ENCODE assay signal across 15 mouse cellular contexts in the genomic region with DNA sequence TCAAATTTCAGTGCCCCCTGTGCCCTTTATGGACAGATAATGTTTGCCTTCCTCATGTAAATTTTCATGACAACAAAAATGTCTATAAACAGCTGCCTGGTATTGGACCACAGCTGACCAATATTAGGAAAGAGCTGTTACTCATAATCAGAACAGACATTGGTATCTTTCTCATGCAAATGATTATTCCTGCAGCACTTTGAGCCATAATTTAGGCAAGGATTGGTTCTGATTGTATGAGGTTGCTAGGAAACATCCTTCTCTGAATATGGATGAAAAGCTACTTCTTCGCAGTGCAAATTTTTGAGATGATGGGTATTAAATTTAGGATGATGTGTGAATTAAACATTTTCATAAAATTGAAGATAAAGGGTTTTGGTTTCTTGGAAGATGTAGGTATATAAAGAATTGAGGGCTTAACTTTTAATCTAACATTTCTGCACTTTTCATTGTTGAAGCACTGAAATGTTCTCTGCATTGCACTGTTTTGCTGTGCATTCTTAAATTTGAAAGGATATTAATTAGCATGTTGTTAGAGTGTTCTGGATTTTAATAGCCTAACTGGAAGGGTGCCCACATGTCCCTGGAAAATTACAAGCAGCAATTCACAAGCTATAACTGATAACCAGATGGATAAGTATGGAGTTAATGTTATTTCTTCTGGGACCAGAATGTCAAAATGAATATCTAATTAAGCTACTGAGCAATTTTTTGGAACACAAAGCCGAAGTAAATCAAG.
DNase-seq lines count a peak whose midpoint lies in the region; ATAC-seq lines count a peak whose summit lies in the region.
"Had no signal": no experiment of that assay in that cellular context is flagged by ENCODE, and none has a peak within 500 bp of the region (broad histone marks: within the 10 kb centered on the region; RNA-seq: fewer than 3 reads in every experiment).

No protein-coding gene starts in this region.

- peak; percentile 75 for ATAC-seq in neural tube, embryonic 12.5 days (ENCODE audit: low FRiP score, low read depth)
- ATAC-seq in forebrain, embryonic 15.5 days (replicated peaks), result peak; percentile 89
- ATAC-seq: CD4-positive, CD25-positive, alpha-beta regulatory T cell, adult 4 months; lung, postnatal 0 days; Patski had no signal

- intact Hi-C loops in gastrocnemius, postnatal 14 days (cut with DNase I; ENCODE audit: low total_unique reads), result no loop called here

- H3K4me3 ChIP-seq in neural tube, embryonic 12.5 days, result no peak overlapping the region
- H3K4me3 ChIP-seq in forebrain, embryonic 15.5 days, result no peak overlapping the region
- H3K4me3 ChIP-seq: erythroblast, embryonic 14.5 days had no signal

- H3K27ac ChIP-seq in neural tube, embryonic 12.5 days, result no peak overlapping the region
- peak overlapping the region; percentile 94 for H3K27ac ChIP-seq in forebrain, embryonic 15.5 days (replicated peaks)

- no peaks in the 10 kb centered on the region for H3K27me3 ChIP-seq in neural tube, embryonic 12.5 days (replicated peaks)
- H3K27me3 ChIP-seq in forebrain, embryonic 15.5 days, result no peaks in the 10 kb centered on the region
- H3K27me3 ChIP-seq: Patski had no signal

- DNase-seq in neural tube, embryonic 10.5 days (ENCODE audit: extremely low spot score, low spot score), result no peak
- DNase-seq in layer of hippocampus, adult 8-10 months (ENCODE audit: low spot score in 2 of 2), result peak; percentile 30 to 47
- peak; percentile 36 for DNase-seq in telencephalon, adult 2 months (ENCODE audit: low read depth, low spot score)
- DNase-seq in gastrocnemius, postnatal 14 days, result no peak
- no peak for DNase-seq in kidney, adult 8-10 months
- DNase-seq: adrenal gland, adult 8-10 months; gastrocnemius, postnatal 36 days; kidney, adult 18-20 months; thymus, postnatal 4 days had no signal

- no peaks in the 10 kb centered on the region for H3K9me3 ChIP-seq in neural tube, embryonic 12.5 days
- H3K9me3 ChIP-seq in forebrain, embryonic 15.5 days, result no peaks in the 10 kb centered on the region

- no peaks in the 10 kb centered on the region for H3K4me1 ChIP-seq in neural tube, embryonic 12.5 days
- H3K4me1 ChIP-seq in forebrain, embryonic 15.5 days, result peaks cover 12% of the 10 kb centered on the region

- WGBS in neural tube, embryonic 12.5 days, result 55% methylated on average over 2 of the region's 2 CpGs
- WGBS in forebrain, embryonic 15.5 days, result 15% methylated on average over 2 of the region's 2 CpGs

- no peaks in the 10 kb centered on the region for H3K36me3 ChIP-seq in neural tube, embryonic 12.5 days
- H3K36me3 ChIP-seq in forebrain, embryonic 15.5 days, result no peaks in the 10 kb centered on the region

- H3K4me2 ChIP-seq in neural tube, embryonic 12.5 days (replicated peaks), result no peak overlapping the region
- H3K4me2 ChIP-seq in forebrain, embryonic 15.5 days (replicated peaks), result no peak overlapping the region; the same call in 1 of the 2 replicates

- H3K9ac ChIP-seq in neural tube, embryonic 12.5 days, result no peak overlapping the region
- H3K9ac ChIP-seq in forebrain, embryonic 15.5 days (replicated peaks), result no peak overlapping the region

Comparison
In these comparisons a context has a peak if more than half of its experiments do, and no peak if none do; other contexts are left out.
1. DNase-seq: peak in layer of hippocampus, adult 8-10 months (2 of 2) and telencephalon, adult 2 months (single experiment); none in neural tube, embryonic 10.5 days (single experiment), gastrocnemius, postnatal 14 days (single experiment) and kidney, adult 8-10 months (0 of 2).